21 mouse cellular contexts compared by ENCODE assay signal in the genomic region with DNA sequence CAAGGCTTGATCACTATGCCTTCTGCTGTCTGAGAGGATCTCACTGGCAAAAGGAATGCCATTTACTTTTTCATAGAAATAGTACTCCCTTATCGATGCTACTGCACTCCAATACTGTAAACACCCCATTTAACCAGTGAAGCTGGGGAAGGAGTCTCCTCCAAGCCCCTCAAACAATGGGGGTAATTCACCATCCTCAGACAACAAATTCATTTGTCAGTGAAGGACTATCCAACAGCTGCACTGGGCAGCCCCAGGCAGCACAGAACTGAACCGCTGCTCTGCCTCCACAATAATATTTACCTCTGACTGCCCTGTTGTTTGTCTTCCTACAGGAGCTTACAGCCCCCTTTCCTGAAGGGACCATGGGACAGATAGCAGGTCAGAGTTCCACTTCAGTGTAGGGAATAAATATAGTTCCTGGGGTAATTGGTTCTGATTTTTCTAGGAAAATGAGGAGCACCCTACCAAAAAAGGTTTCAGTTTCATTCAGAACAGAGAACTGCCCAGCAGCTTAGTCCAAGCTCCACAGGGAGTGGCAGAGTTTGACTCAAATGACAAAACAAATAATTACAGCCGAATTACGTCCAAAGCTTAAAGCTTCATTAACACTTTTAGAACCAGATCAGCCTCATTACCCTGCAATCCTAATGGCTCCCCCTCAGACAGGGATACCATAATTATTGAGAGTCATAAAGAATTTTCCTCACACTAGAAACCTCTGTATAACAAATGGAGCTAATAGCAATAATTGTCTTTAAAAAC. TPM values are rescaled to one million over a fixed set of nuclear protein-coding genes. Genes with fewer than 3 reads are reported as not detected.
A peak's percentile ranks its signal among the peaks of the same experiment; 100 is the strongest.
DNase-seq lines count a peak whose midpoint lies in the region; ATAC-seq and TF ChIP-seq lines count a peak whose summit lies in the region.
"Had no signal": no experiment of that assay in that cellular context is flagged by ENCODE, and none has a peak within 500 bp of the region (broad histone marks: within the 10 kb centered on the region; RNA-seq: fewer than 3 reads in every experiment).

No protein-coding gene starts in this region.

- 21% methylated on average over 4 of the region's 4 CpGs for WGBS in lung, adult 2 months
- 25% methylated on average over 4 of the region's 4 CpGs for WGBS in liver, postnatal 0 days (ENCODE audit: insufficient replicate concordance)

- H3K4me3 ChIP-seq in lung, adult 2 months (replicated peaks; ENCODE audit: extremely low read depth, low read depth, low read length): peak overlapping the region; percentile 38
- no peak overlapping the region for H3K4me3 ChIP-seq in liver, postnatal 0 days (ENCODE audit: low read depth, low read length)
- H3K4me3 ChIP-seq: heart, embryonic 12.5 days had no signal

- peak; percentile 69 for DNase-seq in heart, adult 11 months
- no peak for DNase-seq in heart, postnatal 10 days
- no peak for DNase-seq in lung, adult 2 months
- no peak for DNase-seq in lung, postnatal 36 days
- DNase-seq in brain, embryonic 14.5 days (ENCODE audit: low read depth): peak; percentile 61
- no peak for DNase-seq in liver, postnatal 0 days
- no peak for DNase-seq in right cerebral cortex, adult 18-20 months
- DNase-seq in cerebellum, adult 8-10 months: no peak
- DNase-seq: adrenal gland, postnatal 10 days; cerebellum, adult 9-11 months; left cerebral cortex, postnatal 4 days; right cerebral cortex, postnatal 4 days had no signal

- no peak for TF ChIP-seq POLR2A in lung, adult 2 months (IDR thresholded peaks at IDR 0.05; ENCODE audit: borderline replicate concordance, extremely low read depth, low read depth, low read length)
- TF ChIP-seq POLR2A in brain, embryonic 14.5 days (IDR thresholded peaks at IDR 0.05; ENCODE audit: borderline replicate concordance, extremely low read depth, insufficient read depth, insufficient read length, poor library complexity, severe bottlenecking): no peak

- intact Hi-C loops in heart, postnatal 10 days (cut with DNase I): no loop called here

- TF ChIP-seq CTCF in lung, adult 2 months (IDR thresholded peaks at IDR 0.05; ENCODE audit: insufficient read depth, low read length): no peak
- TF ChIP-seq CTCF in brain, embryonic 14.5 days (IDR thresholded peaks at IDR 0.05; ENCODE audit: borderline replicate concordance, extremely low read depth, insufficient read depth, insufficient read length): no peak
- no peak for TF ChIP-seq CTCF in liver, postnatal 0 days (IDR thresholded peaks at IDR 0.05; ENCODE audit: low read depth)

- TF ChIP-seq EP300 in liver, postnatal 0 days (IDR thresholded peaks at IDR 0.05; ENCODE audit: low read depth): no peak

- peak overlapping the region; percentile 35; the same call in 1 of the 2 replicates for H3K9ac ChIP-seq in liver, postnatal 0 days (replicated peaks)
- H3K9ac ChIP-seq: heart, embryonic 12.5 days had no signal

- 0 out of 2 replicates have a peak, but pooled peaks cover 4% of the 10 kb centered on the region for H3K27me3 ChIP-seq in liver, postnatal 0 days (ENCODE audit: insufficient read depth, low read length)

- ATAC-seq in liver, postnatal 0 days: peak; percentile 61
- ATAC-seq: lung, postnatal 0 days had no signal

- peak overlapping the region; percentile 35 for H3K4me2 ChIP-seq in liver, postnatal 0 days (ENCODE audit: low read depth, low read length)
- H3K4me2 ChIP-seq: heart, embryonic 12.5 days; midbrain, embryonic 11.5 days had no signal

- peak overlapping the region; percentile 7; the same call in 1 of the 2 replicates for H3K27ac ChIP-seq in liver, postnatal 0 days (ENCODE audit: low read depth)

- H3K36me3 ChIP-seq in liver, postnatal 0 days (replicated peaks; ENCODE audit: insufficient read depth, low read length): no peaks in the 10 kb centered on the region
- H3K36me3 ChIP-seq: heart, embryonic 12.5 days had no signal

- H3K9me3 ChIP-seq in liver, postnatal 0 days (ENCODE audit: low read length): no peaks in the 10 kb centered on the region
- H3K9me3 ChIP-seq: heart, embryonic 12.5 days had no signal

- H3K4me1 ChIP-seq in lung, adult 2 months (ENCODE audit: control insufficient read depth, insufficient read depth, low read length): no peaks in the 10 kb centered on the region
- H3K4me1 ChIP-seq in liver, postnatal 0 days (ENCODE audit: insufficient read depth): no peaks in the 10 kb centered on the region; the same call in 1 of the 2 replicates
- H3K4me1 ChIP-seq: heart, embryonic 12.5 days had no signal

RNA-seq across cellular contexts. Expression of a gene that starts 6.0 kb away (rescaled TPM):
- total RNA-seq in heart, postnatal 10 days (2021): not detected
- not detected in 2 replicates for polyA plus RNA-seq in lung, adult 2 months (2012; rRNA removed)
- polyA plus RNA-seq in brain, embryonic 14.5 days (2012; rRNA removed): not detected in 2 replicates
- polyA plus RNA-seq in liver, postnatal 0 days (2015; fragmentation: Nextera tagmentation; extraction: Ambion mirVana): not detected in 2 replicates
- total RNA-seq: adrenal gland, postnatal 10 days; gastrocnemius, postnatal 4 days; hematopoietic stem cell, adult 5-6 weeks; layer of hippocampus, postnatal 14 days; left cerebral cortex, postnatal 4 days; MEL had no signal
- polyA plus RNA-seq: C2C12; heart, embryonic 12.5 days; kidney, embryonic 16.5 days; lung, postnatal 0 days; midbrain, embryonic 11.5 days had no signal

RNA-seq across cellular contexts. Expression of a gene that starts 12.2 kb away (rescaled TPM):
- total RNA-seq in heart, postnatal 10 days (2021): 10 to 100 TPM in 1 of 2 experiments, 1 to 10 TPM in 1; 7.4 to 10.9 TPM
- polyA plus RNA-seq in lung, adult 2 months (2012; rRNA removed): 52.7 and 87.5 TPM in 2 replicates
- polyA plus RNA-seq in brain, embryonic 14.5 days (2012; rRNA removed): 26.2 and 27.5 TPM in 2 replicates
- polyA plus RNA-seq in liver, postnatal 0 days (2015; fragmentation: Nextera tagmentation; extraction: Ambion mirVana): 63.8 and 68.7 TPM in 2 replicates

RNA-seq across cellular contexts. Expression of a gene that starts 17.5 kb away (rescaled TPM):
- not detected for total RNA-seq in heart, postnatal 10 days (2021)
- polyA plus RNA-seq in lung, adult 2 months (2012; rRNA removed): 0.65 and 0.68 TPM in 2 replicates
- polyA plus RNA-seq in brain, embryonic 14.5 days (2012; rRNA removed): 0.16 and 0.38 TPM in 2 replicates
- polyA plus RNA-seq in liver, postnatal 0 days (2015; fragmentation: Nextera tagmentation; extraction: Ambion mirVana): 0.07 TPM in 1 of 2 replicates, not detected in the other

RNA-seq across cellular contexts. Expression of a gene that starts 17.6 kb away (rescaled TPM):
- not detected for total RNA-seq in heart, postnatal 10 days (2021)
- not detected in 2 replicates for polyA plus RNA-seq in lung, adult 2 months (2012; rRNA removed)
- polyA plus RNA-seq in brain, embryonic 14.5 days (2012; rRNA removed): not detected in 2 replicates
- polyA plus RNA-seq in liver, postnatal 0 days (2015; fragmentation: Nextera tagmentation; extraction: Ambion mirVana): 0.34 TPM in 1 of 2 replicates, not detected in the other
- total RNA-seq: adrenal gland, postnatal 10 days; gastrocnemius, postnatal 4 days; hematopoietic stem cell, adult 5-6 weeks; layer of hippocampus, postnatal 14 days; left cerebral cortex, postnatal 4 days; MEL had no signal
- polyA plus RNA-seq: heart, embryonic 12.5 days; midbrain, embryonic 11.5 days had no signal

RNA-seq across cellular contexts. Expression of a gene that starts 24.3 kb away (rescaled TPM):
- 1 to 10 TPM; 3.7 to 4.2 TPM for total RNA-seq in heart, postnatal 10 days (2021)
- 59.4 and 97.7 TPM in 2 replicates for polyA plus RNA-seq in lung, adult 2 months (2012; rRNA removed)
- polyA plus RNA-seq in brain, embryonic 14.5 days (2012; rRNA removed): 3.4 and 5.2 TPM in 2 replicates
- polyA plus RNA-seq in liver, postnatal 0 days (2015; fragmentation: Nextera tagmentation; extraction: Ambion mirVana): 23.6 and 24.2 TPM in 2 replicates

Comparison
In these comparisons a context has a peak if more than half of its experiments do, and no peak if none do; other contexts are left out.
1. DNase-seq: peak in heart, adult 11 months (single experiment) and brain, embryonic 14.5 days (single experiment); none in heart, postnatal 10 days (0 of 2), lung, adult 2 months (single experiment), lung, postnatal 36 days (single experiment), liver, postnatal 0 days (single experiment), right cerebral cortex, adult 18-20 months (single experiment) and cerebellum, adult 8-10 months (single experiment).